Mouse (Mus musculus) cerebellum, adult 2 months (tissue): ENCODE results near the gene Gaa.
"Not testable (repeated sequence)": the region's sequence is repeated elsewhere in the genome, so short reads cannot be mapped to it uniquely, and the experiment has no call there.

ENCODE experiments used
- CTCF ChIP-seq: fragments of 200-500 bp; IDR thresholded peaks from 2 replicates; pipeline ENCODE4 v1.5.1; 2011; ENCODE audit warnings: low read depth, mild to moderate bottlenecking, control low read depth, low read length, moderate library complexity, borderline replicate concordance; ENCODE audit not compliant: insufficient read depth
- POLR2A ChIP-seq: fragments of 200-500 bp; IDR thresholded peaks from 2 replicates; pipeline ENCODE4 v1.6.1; 2011; ENCODE audit warnings: low read length, control low read depth, borderline replicate concordance; ENCODE audit not compliant: insufficient read depth

- 0 out of 2 replicates have a peak, but pooled peaks have one; percentile 1 for TF ChIP-seq CTCF
- not testable (repeated sequence) for TF ChIP-seq POLR2A
Measured at GRCm38 (mm10) chr11:119272492-119272891, 4.8 kb downstream of the Gaa start.
